Mouse (Mus musculus) myocyte (in vitro differentiated cells): ENCODE measurements around the gene Arhgap31. TPM values are rescaled to one million over a fixed set of nuclear protein-coding genes. Genes with fewer than 3 reads are reported as not detected.
A peak's percentile ranks its signal among the peaks of the same experiment; 100 is the strongest.

Experiments used
- H3K27me3 ChIP-seq: one replicate; pipeline ENCODE4 v1.6.1; 2011; ENCODE audit not compliant: control insufficient read depth, insufficient read depth, insufficient read length
- H3K36me3 ChIP-seq: one replicate; pipeline ENCODE4 v1.6.1; 2011; ENCODE audit not compliant: control insufficient read depth, insufficient read depth
- H3K4me2 ChIP-seq: one replicate; pipeline ENCODE4 v1.6.1; 2011; ENCODE audit warnings: low read depth, control low read depth
- H3K4me3 ChIP-seq: one replicate; pipeline ENCODE4 v1.5.1; 2011; ENCODE audit warnings: mild to moderate bottlenecking, control low read depth, moderate library complexity
- H3K79me2 ChIP-seq: one replicate; pipeline ENCODE4 v1.6.1; 2011; ENCODE audit not compliant: control insufficient read depth, insufficient read depth
- H3ac ChIP-seq: one replicate; pipeline ENCODE4 v1.6.1; 2011; ENCODE audit not compliant: control insufficient read depth, insufficient read length
- CEBPB ChIP-seq: IDR thresholded peaks from 2 replicates; pipeline ENCODE4 v1.6.1; 2011; ENCODE audit warnings: mild to moderate bottlenecking, moderate library complexity; ENCODE audit not compliant: poor library complexity, insufficient read depth, severe bottlenecking
- E2F4 ChIP-seq: IDR thresholded peaks from one replicate; pipeline ENCODE4 v1.6.1; 2011; ENCODE audit warnings: mild to moderate bottlenecking, control low read depth, moderate library complexity; ENCODE audit not compliant: insufficient read depth
- MAX ChIP-seq: IDR thresholded peaks from one replicate; pipeline ENCODE4 v1.6.1; 2011; ENCODE audit warnings: low read depth, mild to moderate bottlenecking, control low read depth
- MYOD1 ChIP-seq, 3 experiments: IDR thresholded peaks; one replicate each; pipeline ENCODE4 v1.6.1; 2011; ENCODE audit warnings: control low read depth in 2 of 3, low read depth in 2 of 3, mild to moderate bottlenecking in 2 of 3, moderate library complexity in 1 of 3; ENCODE audit not compliant: insufficient read length in 2 of 3, control insufficient read depth in 1 of 3
- MYOG ChIP-seq, 3 experiments: IDR thresholded peaks; one replicate each; pipeline ENCODE4 v1.6.1; 2011; ENCODE audit warnings: control low read depth in 2 of 3, low read depth in 2 of 3, mild to moderate bottlenecking in 2 of 3; ENCODE audit not compliant: insufficient read length in 2 of 3, control insufficient read depth in 1 of 3, insufficient read depth in 1 of 3
- POLR2A ChIP-seq: IDR thresholded peaks from one replicate; pipeline ENCODE4 v1.6.1; 2011; ENCODE audit warnings: low read depth, mild to moderate bottlenecking, control low read depth, moderate library complexity; ENCODE audit not compliant: insufficient read length
- POLR2AphosphoS2 ChIP-seq: IDR thresholded peaks from one replicate; pipeline ENCODE4 v1.6.1; 2011; ENCODE audit warnings: low read depth, control low read depth; ENCODE audit not compliant: insufficient read length
- REST ChIP-seq: IDR thresholded peaks from one replicate; pipeline ENCODE4 v1.6.1; 2011; ENCODE audit warnings: mild to moderate bottlenecking, control low read depth, moderate library complexity; ENCODE audit not compliant: insufficient read depth, insufficient read length
- SRF ChIP-seq: IDR thresholded peaks from one replicate; pipeline ENCODE4 v1.6.1; 2011; ENCODE audit warnings: low read depth; ENCODE audit not compliant: control insufficient read depth, insufficient read length
- TCF12 ChIP-seq: IDR thresholded peaks from one replicate; pipeline ENCODE4 v1.6.1; 2011; ENCODE audit warnings: mild to moderate bottlenecking, control low read depth; ENCODE audit not compliant: poor library complexity, insufficient read depth, severe bottlenecking
- TCF3 ChIP-seq: IDR thresholded peaks from one replicate; pipeline ENCODE4 v1.6.1; 2011; ENCODE audit warnings: low read depth, control low read depth; ENCODE audit not compliant: insufficient read length
- USF1 ChIP-seq: IDR thresholded peaks from one replicate; pipeline ENCODE4 v1.6.1; 2011; ENCODE audit warnings: low read depth, mild to moderate bottlenecking, control low read depth, moderate library complexity
- polyA plus RNA-seq: library from polyadenylated mRNA; unstranded; fragments of >200 nt; fragmentation: generic; extraction: Trizol; gene quantifications from one replicate; pipeline ENCODE4 v1.2.1, GENCODE M21; 2012; ENCODE audit warnings: missing spikeins

The Arhgap31 gene
- polyA plus RNA-seq, 1 experiment, result 5.8 TPM

- Histone ChIP-seq H3K4me2 (no peak overlapping the region), H3K27me3 (no peaks in the 10 kb centered on the region), H3K36me3 (no peaks in the 10 kb centered on the region), H3K79me2 (peaks cover 89% of the 10 kb centered on the region), H3K4me3 (no peak overlapping the region), H3ac (no peak overlapping the region)
- TF ChIP-seq MAX, result no peak
- no peak for TF ChIP-seq TCF3
- no peak for TF ChIP-seq TCF12
- TF ChIP-seq MYOG (IDR thresholded peaks at IDR 0.05; ENCODE audit: control insufficient read depth in 1 of 3, insufficient read depth in 1 of 3, insufficient read length in 2 of 3, low read depth in 2 of 3), result no peak
- no peak for TF ChIP-seq SRF
- no peak for TF ChIP-seq CEBPB
- no peak for TF ChIP-seq POLR2A
Measured at GRCm38 (mm10) chr16:38703501-38703900, 9.6 kb downstream of the Arhgap31 start.

GRCm38 (mm10) chr16:38702316-38702715 is 10.8 kb downstream of the Arhgap31 start:
- no peaks in the 10 kb centered on the region for H3K27me3 ChIP-seq
- no peak overlapping the region for H3K4me2 ChIP-seq
- no peaks in the 10 kb centered on the region for H3K36me3 ChIP-seq
- TF ChIP-seq POLR2A (no peak), MAX (no peak), TCF3 (no peak), SRF (no peak), USF1 (no peak), TCF12 (no peak), MYOD1 (IDR thresholded peaks at IDR 0.05; ENCODE audit: control insufficient read depth in 1 of 3, insufficient read length in 2 of 3, low read depth in 2 of 3) (no peak), CEBPB (no peak), MYOG (IDR thresholded peaks at IDR 0.05; ENCODE audit: control insufficient read depth in 1 of 3, insufficient read depth in 1 of 3, insufficient read length in 2 of 3, low read depth in 2 of 3) (no peak), REST (no peak), POLR2AphosphoS2 (no peak), E2F4 (no peak)
- H3ac ChIP-seq, result no peak overlapping the region
- H3K79me2 ChIP-seq, result peaks cover 89% of the 10 kb centered on the region
- no peak overlapping the region for H3K4me3 ChIP-seq

- Histone ChIP-seq H3K4me3 (no peak overlapping the region), H3K36me3 (no peaks in the 10 kb centered on the region), H3K4me2 (no peak overlapping the region), H3K27me3 (no peaks in the 10 kb centered on the region), H3ac (no peak overlapping the region), H3K79me2 (peaks cover 88% of the 10 kb centered on the region)
- no peak for TF ChIP-seq MAX
- no peak for TF ChIP-seq SRF
- TF ChIP-seq USF1, result no peak
Measured at GRCm38 (mm10) chr16:38701492-38702185, 11.4 kb downstream of the Arhgap31 start.

GRCm38 (mm10) chr16:38700392-38701162 is 12.5 kb downstream of the Arhgap31 start:
- Histone ChIP-seq H3K4me3 (no peak overlapping the region), H3ac (no peak overlapping the region), H3K27me3 (no peaks in the 10 kb centered on the region), H3K4me2 (peak overlapping the region; percentile 19), H3K36me3 (no peaks in the 10 kb centered on the region), H3K79me2 (peaks cover 91% of the 10 kb centered on the region)
- no peak for TF ChIP-seq REST
- no peak for TF ChIP-seq TCF12
- TF ChIP-seq TCF3, result no peak
- no peak for TF ChIP-seq SRF
- TF ChIP-seq CEBPB, result no peak
- no peak for TF ChIP-seq MYOG (IDR thresholded peaks at IDR 0.05; ENCODE audit: control insufficient read depth in 1 of 3, insufficient read depth in 1 of 3, insufficient read length in 2 of 3, low read depth in 2 of 3)
- no peak for TF ChIP-seq USF1
- TF ChIP-seq E2F4, result no peak
- no peak for TF ChIP-seq MAX
- no peak for TF ChIP-seq MYOD1 (IDR thresholded peaks at IDR 0.05; ENCODE audit: control insufficient read depth in 1 of 3, insufficient read length in 2 of 3, low read depth in 2 of 3)
- TF ChIP-seq POLR2AphosphoS2, result no peak
- TF ChIP-seq POLR2A, result no peak

- Histone ChIP-seq H3K4me2 (no peak overlapping the region), H3K79me2 (peaks cover 76% of the 10 kb centered on the region), H3K36me3 (no peaks in the 10 kb centered on the region), H3ac (no peak overlapping the region), H3K27me3 (no peaks in the 10 kb centered on the region), H3K4me3 (no peak overlapping the region)
- TF ChIP-seq REST (no peak), SRF (no peak), POLR2A (no peak), MYOD1 (IDR thresholded peaks at IDR 0.05; ENCODE audit: control insufficient read depth in 1 of 3, insufficient read length in 2 of 3, low read depth in 2 of 3) (no peak), TCF12 (no peak), MYOG (IDR thresholded peaks at IDR 0.05; ENCODE audit: control insufficient read depth in 1 of 3, insufficient read depth in 1 of 3, insufficient read length in 2 of 3, low read depth in 2 of 3) (no peak), E2F4 (no peak), CEBPB (no peak), USF1 (no peak), MAX (no peak), POLR2AphosphoS2 (no peak), TCF3 (no peak)
Measured at GRCm38 (mm10) chr16:38697611-38698010, 15.5 kb downstream of the Arhgap31 start.
